Mouse (Mus musculus) lung, postnatal 25 days (tissue): Measurements from ENCODE around the gene Wnk3.
"Not testable (repeated sequence)": the region's sequence is repeated elsewhere in the genome, so short reads cannot be mapped to it uniquely, and the experiment has no call there.

Experiments used
- DNase-seq: peaks from one replicate; pipeline ENCODE4 v3.0.0; 2022; ENCODE audit warnings: low spot score

The Wnk3 gene

DNA sequence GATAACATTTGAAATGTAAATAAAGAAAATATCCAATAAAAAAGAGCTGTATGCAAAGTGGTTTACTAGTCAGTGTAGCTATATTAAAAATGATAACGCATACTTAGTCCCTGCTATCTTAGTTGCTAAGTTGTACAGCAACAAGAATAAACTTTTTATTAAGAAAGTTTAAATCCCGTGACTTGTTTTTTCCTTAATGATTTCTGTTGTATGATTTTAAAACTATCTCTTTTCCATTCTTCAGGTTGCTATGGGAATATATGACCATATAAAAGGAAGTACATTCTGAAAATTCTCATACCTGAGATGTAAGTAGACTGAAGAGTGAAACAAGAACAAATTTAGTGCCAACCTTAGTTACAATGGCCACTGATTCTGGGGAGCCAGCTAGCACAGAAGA is at the start of gene Wnk3:
Gene Wnk3 (plus strand): TSS at position 301 of the 400 bp plus-strand sequence.
- no peak for DNase-seq

DNA sequence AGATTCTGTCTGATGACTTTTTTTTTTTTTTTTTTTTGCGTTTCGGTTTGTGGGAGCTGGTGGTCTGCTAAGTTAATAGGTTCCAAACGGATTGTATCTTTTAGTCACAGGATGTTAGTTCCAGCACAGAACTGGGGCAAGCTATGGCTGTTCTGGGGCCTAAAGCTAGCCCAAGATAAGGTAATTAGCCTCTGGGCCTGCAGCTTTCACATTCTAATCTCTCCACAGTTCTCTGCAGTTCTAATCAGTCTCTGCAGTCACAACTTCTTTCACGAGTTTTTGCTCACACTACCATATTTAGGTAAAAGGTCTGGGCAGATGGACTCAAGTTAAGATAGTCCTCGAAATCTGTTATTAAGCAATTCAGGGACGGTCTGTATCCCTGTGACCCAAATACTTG is 39.5 kb upstream of the Wnk3 start:
- no peak for DNase-seq

DNA sequence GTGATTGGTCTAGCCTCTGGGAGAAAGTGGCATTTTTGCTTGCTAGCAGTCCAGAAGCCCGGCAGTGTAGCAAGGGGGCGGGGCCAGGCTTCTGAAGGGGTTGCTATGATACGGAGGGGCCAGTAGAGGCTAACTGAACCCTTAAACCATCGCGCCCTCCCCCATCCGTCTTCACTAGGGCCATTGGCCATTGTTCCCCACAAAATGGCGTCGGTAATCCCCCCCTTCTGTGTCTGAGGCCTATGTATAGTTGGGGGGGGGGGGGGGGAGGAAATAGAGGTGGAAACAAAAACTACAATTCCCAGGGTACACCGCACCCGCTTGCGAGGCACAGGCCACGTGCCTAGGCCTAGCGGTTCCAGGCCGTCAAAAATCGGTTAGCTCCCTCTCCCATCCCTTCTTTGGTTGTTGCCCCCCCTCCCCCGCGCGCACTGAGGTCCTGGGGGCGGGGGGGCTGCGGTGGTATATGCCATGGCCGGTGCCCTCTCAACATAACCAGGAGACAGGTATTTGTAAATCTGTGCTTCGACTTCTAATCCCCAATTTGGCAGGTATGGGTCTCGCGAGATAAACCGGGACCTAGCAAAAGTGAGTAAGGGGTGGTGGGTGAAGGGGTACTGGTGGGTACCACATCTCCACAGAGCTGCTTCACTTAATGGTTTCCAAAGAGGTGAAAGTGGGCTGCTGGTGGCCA is 29.3 kb upstream of the Wnk3 start:
- DNase-seq: peak; percentile 2

DNA sequence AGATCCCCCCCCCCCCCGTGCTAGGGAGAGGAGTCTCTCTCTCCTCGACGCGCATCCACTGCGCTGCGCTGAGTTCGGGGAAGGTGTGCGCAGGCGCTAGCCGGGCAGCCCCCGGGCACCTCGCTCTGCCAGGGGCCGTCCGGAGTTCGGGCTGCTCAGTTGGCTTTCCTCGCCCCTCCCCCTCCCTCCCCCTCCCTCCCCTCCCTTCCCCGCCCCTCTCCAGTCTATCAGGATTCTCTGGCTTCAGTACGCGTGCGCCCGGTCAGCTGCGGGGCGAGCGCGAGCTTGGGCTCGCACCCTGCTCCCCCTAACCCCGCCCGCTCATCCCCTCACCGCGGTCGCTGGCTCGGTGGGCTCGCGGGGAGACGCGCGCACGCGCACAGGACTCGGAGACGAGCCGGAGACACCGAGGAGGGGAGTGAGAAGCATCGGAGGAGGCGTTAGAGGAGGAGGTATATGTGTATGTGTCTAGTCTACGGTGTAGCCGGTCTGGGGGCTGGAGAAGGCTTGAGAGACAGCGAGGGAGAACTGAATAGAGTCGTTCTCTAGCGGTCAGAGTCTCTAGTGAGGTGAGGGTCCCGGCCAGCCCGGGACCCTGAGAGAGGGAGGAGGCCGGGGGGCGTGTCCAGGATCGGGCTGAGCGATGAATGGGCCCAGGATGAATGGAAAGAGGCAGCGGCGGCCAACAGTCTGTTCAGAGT is 28.5 kb upstream of the Wnk3 start:
- DNase-seq: no peak

GRCm38 (mm10) chrX:151173134-151173533 is 24.7 kb upstream of the Wnk3 start:
- not testable (repeated sequence) for DNase-seq

GRCm38 (mm10) chrX:151298329-151298728 is 100.5 kb downstream of the Wnk3 start:
- no peak for DNase-seq

DNA sequence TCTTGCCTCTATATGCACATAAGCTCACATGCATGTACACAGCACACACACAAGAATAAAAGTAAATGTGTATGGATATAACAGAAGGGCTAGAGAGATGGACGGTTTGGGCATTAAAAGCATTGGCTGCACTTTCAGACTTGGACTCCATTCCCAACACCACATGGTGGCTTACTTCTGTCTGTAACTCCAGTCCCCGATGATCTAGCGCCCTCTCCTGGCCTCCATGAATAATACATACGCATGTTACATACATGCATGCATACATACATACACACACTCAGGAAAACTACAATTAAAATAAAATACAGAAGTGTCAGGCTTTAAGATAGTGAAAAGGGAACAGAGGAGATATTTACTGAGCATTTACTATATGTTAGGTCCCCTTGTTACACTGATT is 115.9 kb downstream of the Wnk3 start:
- no peak for DNase-seq

- DNase-seq: no peak
Observed at GRCm38 (mm10) chrX:151333615-151334014, 135.7 kb downstream of the Wnk3 start.

DNA sequence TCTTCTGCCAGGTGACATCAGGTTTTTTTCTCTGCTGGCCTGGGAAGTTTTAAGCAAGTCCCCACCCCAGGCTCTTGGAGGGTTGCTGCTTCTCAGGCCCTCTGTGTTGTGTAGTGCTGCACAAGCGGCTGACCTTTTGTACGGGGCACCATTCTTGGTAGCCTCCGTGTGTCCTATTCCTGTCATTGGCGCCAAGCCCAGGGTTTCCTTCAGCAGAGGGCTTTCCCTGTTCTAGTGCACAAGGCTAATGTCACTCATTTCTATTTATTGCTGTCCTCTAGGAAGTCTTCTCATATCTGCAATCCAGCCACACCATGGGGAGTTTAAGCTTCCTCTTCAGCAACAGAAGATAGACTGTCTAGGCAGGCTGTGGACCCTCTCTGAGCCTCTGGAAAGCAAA is 139.9 kb downstream of the Wnk3 start:
- DNase-seq: peak; percentile 18

- DNase-seq: peak; percentile 80
Observed at GRCm38 (mm10) chrX:151343761-151344500, 146.1 kb downstream of the Wnk3 start, which contains the start of gene Fam120c. Fam120c (plus strand) TSS chrX:151344175.

- DNase-seq: peak; percentile 47
Observed at GRCm38 (mm10) chrX:151344501-151344984, 146.7 kb downstream of the Wnk3 start.

DNA sequence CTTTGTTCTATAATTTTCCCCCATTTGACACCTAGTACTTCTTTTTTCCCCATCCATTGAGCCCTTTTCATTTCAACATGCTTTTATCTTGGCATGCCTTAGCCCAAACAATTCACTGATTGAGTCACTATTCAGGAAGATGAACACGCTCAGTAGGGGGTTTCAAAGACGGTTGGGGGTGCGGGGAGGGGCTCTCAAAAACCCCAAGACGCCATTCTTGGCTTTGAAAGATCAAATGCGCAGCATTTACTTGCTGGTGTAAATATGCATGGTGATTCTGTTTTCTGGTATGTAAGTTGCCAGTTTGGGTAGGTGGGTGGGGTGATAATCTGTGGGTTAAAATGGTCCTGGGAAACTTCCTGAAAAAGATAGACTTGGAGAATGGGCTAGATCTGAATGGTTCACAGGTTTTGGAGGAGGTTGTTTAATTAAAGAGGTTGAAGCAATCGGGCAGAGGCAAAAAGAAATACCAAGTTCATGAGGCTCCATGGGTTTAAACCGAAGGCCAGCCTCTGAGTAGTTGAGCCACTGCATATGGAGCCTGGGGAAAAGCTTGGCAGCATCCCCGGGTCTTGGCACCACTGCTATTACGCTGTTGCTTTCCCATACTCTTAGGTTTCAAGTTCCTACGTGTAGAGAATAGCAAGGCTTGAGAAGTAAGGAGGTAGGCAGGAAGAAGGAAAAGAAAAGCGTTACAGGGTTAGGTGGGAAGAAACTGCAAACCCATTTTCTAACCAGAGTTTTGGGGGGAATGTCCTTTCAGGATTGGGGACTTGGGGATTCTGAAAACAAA is 147.7 kb downstream of the Wnk3 start:
- no peak for DNase-seq

DNA sequence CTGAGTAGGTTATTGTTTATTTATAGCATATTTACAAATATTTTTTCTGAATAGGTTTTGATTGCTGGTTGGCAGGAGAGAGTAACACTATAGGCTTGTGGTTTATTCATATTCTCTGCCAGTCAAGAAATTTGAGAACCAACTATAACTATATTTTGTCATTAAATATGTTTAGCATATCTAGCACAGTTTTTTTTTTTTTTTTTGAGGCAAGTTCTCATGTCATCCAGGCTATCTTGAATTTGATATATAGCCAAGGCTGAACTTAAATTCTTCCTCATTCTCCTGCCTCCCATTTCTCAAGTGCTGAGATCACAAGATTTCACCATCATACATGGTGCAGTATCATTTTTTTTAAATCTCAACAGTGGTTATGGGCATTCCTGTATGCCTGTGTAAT is 149.4 kb downstream of the Wnk3 start:
- DNase-seq: no peak

DNA sequence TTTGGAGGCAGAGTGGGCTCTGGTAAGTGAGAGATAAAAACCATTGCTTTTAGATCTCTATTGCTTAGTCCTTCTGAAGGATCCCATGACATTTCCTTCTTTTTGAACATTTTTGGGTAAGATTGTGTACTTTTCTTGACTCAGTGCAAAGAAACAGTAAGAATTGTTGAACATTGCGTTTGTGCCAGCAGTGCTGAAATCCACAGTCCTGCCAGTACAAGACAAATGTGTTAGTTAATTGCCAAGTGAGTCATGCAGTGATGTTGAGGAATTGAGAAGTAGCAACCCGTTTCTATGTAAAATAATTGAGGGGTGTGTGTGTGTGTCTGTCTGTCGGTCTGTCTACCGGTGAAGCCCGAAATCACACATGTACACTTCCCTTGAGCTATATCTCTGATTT is 151.4 kb downstream of the Wnk3 start:
- DNase-seq: peak; percentile 1
